Mouse (Mus musculus): Measurements from ENCODE around the gene Ltbp4.

- TF ChIP-seq CTCF (conservative IDR thresholded peaks at IDR 0.05 in 1 of 2, IDR thresholded peaks at IDR 0.05 in 1 of 2; ENCODE audit: low read depth in 2 of 2, low read length in 2 of 2), result no peak
- no peak for TF ChIP-seq MYC (IDR thresholded peaks at IDR 0.05; ENCODE audit: low read depth, low read length)
- no peak for TF ChIP-seq PAX5 (IDR thresholded peaks at IDR 0.05; ENCODE audit: low read length)
- no peak for TF ChIP-seq MAX (IDR thresholded peaks at IDR 0.05; ENCODE audit: low read length)
These were observed 42.3 kb upstream of the Ltbp4 start for GRCm38 (mm10) chr7:27379836-27380235.
